Mouse (Mus musculus) lung, postnatal 0 days (tissue): ENCODE data around the gene Cenpf.

Source experiments
- CTCF ChIP-seq: IDR thresholded peaks from 2 replicates; pipeline ENCODE4 v1.5.1; 2016; ENCODE audit warnings: antibody characterized with exemption, mild to moderate bottlenecking
- EP300 ChIP-seq: IDR thresholded peaks from 2 replicates; pipeline ENCODE4 v1.6.1; 2016; ENCODE audit warnings: antibody characterized with exemption, mild to moderate bottlenecking, control low read depth

DNA sequence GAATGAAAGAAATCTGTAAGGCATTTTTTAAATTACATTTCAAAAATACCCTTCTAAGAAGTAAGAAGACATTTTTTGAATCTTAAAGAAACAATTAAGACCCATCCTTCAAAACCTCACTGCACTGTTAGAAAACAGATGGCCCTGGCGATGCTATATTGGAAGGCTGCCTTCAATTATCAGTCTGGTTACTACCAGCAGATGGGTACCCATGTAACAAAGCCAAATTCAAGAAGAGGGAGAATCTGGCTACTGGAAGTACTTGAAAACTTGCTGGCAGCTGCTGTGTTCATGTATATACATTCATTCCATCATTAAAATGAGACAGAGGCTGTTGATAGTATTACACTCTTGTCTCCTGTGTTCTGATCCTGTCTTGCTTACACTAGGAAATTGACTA, 24.4 kb downstream of the Cenpf start:
- no peak for TF ChIP-seq CTCF
- no peak for TF ChIP-seq EP300
